15 mouse cellular contexts compared by ENCODE assay signal in the genomic region with DNA sequence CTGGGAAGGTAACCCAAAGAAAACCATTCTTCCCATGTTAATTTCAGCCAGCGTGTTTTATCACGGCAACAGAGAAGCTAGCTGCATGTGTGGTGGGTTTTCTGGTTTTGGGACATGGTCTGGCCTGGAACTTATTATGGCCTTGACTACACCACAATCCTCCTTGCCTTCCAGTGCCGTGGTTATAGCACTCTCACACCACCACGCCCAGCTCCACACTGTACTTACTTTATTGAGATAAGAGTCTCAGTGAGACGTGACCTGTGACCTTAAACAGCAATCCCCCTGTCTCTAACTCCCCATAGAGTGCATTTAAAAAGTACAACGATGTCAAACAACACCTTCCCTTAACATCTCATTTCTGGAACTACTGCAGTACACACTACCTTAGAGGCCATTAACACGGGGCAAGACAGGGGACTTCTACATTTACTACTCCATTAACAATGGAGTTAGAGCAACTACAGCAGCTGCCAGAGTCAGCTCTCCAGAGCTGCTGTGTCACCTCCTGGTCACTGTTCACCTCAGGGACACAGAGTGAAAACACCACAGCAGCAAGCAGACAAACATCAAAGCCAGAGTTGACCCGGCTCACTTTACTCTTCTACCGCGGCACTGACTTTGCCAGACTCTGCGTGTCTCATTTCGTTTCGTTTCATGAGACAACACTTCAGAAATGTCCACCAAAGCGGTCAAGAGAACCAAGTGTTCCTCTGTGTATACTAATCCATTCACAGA.
DNase-seq lines count a peak whose midpoint lies in the region; ATAC-seq and TF ChIP-seq lines count a peak whose summit lies in the region.
"Had no signal": no experiment of that assay in that cellular context is flagged by ENCODE, and none has a peak within 500 bp of the region (broad histone marks: within the 10 kb centered on the region; RNA-seq: fewer than 3 reads in every experiment).

No protein-coding gene starts in this region.

- H3K4me1 ChIP-seq in G1E (ENCODE audit: insufficient read depth, low read depth, low read length) = peaks cover 19% of the 10 kb centered on the region
- no peaks in the 10 kb centered on the region; the same call in none of the 2 replicates for H3K4me1 ChIP-seq in liver, embryonic 16.5 days (ENCODE audit: control insufficient read depth, low read depth, low read length)
- H3K4me1 ChIP-seq in forebrain, embryonic 12.5 days = peaks cover 28% of the 10 kb centered on the region

- H3K9ac ChIP-seq in liver, embryonic 16.5 days (ENCODE audit: low read depth, low read length) = no peak overlapping the region
- H3K9ac ChIP-seq in forebrain, embryonic 12.5 days = no peak overlapping the region
- H3K9ac ChIP-seq: heart, embryonic 15.5 days; lung, embryonic 14.5 days; neural tube, embryonic 15.5 days had no signal

- WGBS in liver, embryonic 16.5 days (ENCODE audit: insufficient replicate concordance) = 42% methylated on average over 14 of the region's 14 CpGs
- WGBS in forebrain, embryonic 12.5 days = 72% methylated on average over 14 of the region's 14 CpGs

- H3K36me3 ChIP-seq in G1E (replicated peaks) = peaks cover 2% of the 10 kb centered on the region
- H3K36me3 ChIP-seq in liver, embryonic 16.5 days (ENCODE audit: control insufficient read depth, insufficient read depth) = no peaks in the 10 kb centered on the region
- H3K36me3 ChIP-seq in forebrain, embryonic 12.5 days (replicated peaks) = no peaks in the 10 kb centered on the region
- H3K36me3 ChIP-seq: heart, embryonic 15.5 days; hindbrain, embryonic 10.5 days; neural tube, embryonic 15.5 days had no signal

- H3K4me3 ChIP-seq in G1E (ENCODE audit: low read depth, low read length) = no peak overlapping the region
- H3K4me3 ChIP-seq in liver, embryonic 16.5 days (ENCODE audit: low read depth, low read length) = no peak overlapping the region
- no peak overlapping the region for H3K4me3 ChIP-seq in forebrain, embryonic 12.5 days (replicated peaks)
- H3K4me3 ChIP-seq: heart, embryonic 15.5 days; hindbrain, embryonic 10.5 days; neural tube, embryonic 15.5 days had no signal

- ATAC-seq in G1E (ENCODE audit: extremely low read depth, insufficient number of reproducible peaks, low FRiP score, poor library complexity, severe bottlenecking) = 0 out of 2 replicates have a peak, but pooled peaks have one; percentile 18
- peak; percentile 62 for ATAC-seq in liver, embryonic 16.5 days (ENCODE audit: low read depth)
- ATAC-seq in forebrain, embryonic 12.5 days (ENCODE audit: low FRiP score) = no peak

- TF ChIP-seq CTCF in G1E (IDR thresholded peaks at IDR 0.05; ENCODE audit: low read depth, low read length) = no peak

- DNase-seq in gastrocnemius, adult 18-20 months (ENCODE audit: low spot score) = peak; percentile 32
- no peak for DNase-seq in gastrocnemius, postnatal 25 days
- no peak for DNase-seq in G1E (ENCODE audit: low spot score)
- peak; percentile 16 for DNase-seq in induced T-regulatory cell, adult 2 months (ENCODE audit: low read depth)
- no peak for DNase-seq in kidney, postnatal 10 days
- DNase-seq: cerebellum, adult 9-10 months; kidney, postnatal 36 days; left cerebral cortex, postnatal 4 days; lung, embryonic 14.5 days; retina, postnatal 1 day had no signal

- H3K4me2 ChIP-seq in liver, embryonic 16.5 days (ENCODE audit: low read depth, low read length) = peak overlapping the region; percentile 1; the same call in 1 of the 2 replicates
- H3K4me2 ChIP-seq in forebrain, embryonic 12.5 days = no peak overlapping the region
- H3K4me2 ChIP-seq: heart, embryonic 15.5 days; lung, embryonic 14.5 days; neural tube, embryonic 15.5 days had no signal

- no peaks in the 10 kb centered on the region for H3K9me3 ChIP-seq in G1E (replicated peaks)
- no peaks in the 10 kb centered on the region for H3K9me3 ChIP-seq in liver, embryonic 16.5 days (replicated peaks; ENCODE audit: control insufficient read depth, low read length)
- H3K9me3 ChIP-seq in forebrain, embryonic 12.5 days = no peaks in the 10 kb centered on the region
- H3K9me3 ChIP-seq: heart, embryonic 15.5 days; hindbrain, embryonic 10.5 days; neural tube, embryonic 15.5 days had no signal

- no peaks in the 10 kb centered on the region for H3K27me3 ChIP-seq in G1E (ENCODE audit: insufficient read depth, low read length)
- no peaks in the 10 kb centered on the region for H3K27me3 ChIP-seq in liver, embryonic 16.5 days (ENCODE audit: control insufficient read depth, insufficient read depth, low read depth, low read length)
- peaks cover 17% of the 10 kb centered on the region for H3K27me3 ChIP-seq in forebrain, embryonic 12.5 days
- H3K27me3 ChIP-seq: heart, embryonic 15.5 days; neural tube, embryonic 15.5 days had no signal

- no peak overlapping the region for H3K27ac ChIP-seq in liver, embryonic 16.5 days (ENCODE audit: low read length)
- H3K27ac ChIP-seq in forebrain, embryonic 12.5 days = no peak overlapping the region
- H3K27ac ChIP-seq: heart, embryonic 15.5 days; neural tube, embryonic 15.5 days had no signal

Comparison
In these comparisons a context has a peak if more than half of its experiments do, and no peak if none do; other contexts are left out.
1. DNase-seq: peak in gastrocnemius, adult 18-20 months (single experiment) and induced T-regulatory cell, adult 2 months (single experiment); none in gastrocnemius, postnatal 25 days (single experiment), G1E (single experiment) and kidney, postnatal 10 days (single experiment).